Mouse (Mus musculus) heart, postnatal 25 days (tissue): ENCODE measurements at regions not wholly inside any gene's neighbourhood (a gene's known extent, or its start where the extent isn't known, plus 50 kb on each side); places are given as distances from the start of the nearest gene placed in this dataset.

Experiments
- DNase-seq: peaks from one replicate; pipeline ENCODE4 v3.0.0; 2022; ENCODE audit warnings: low spot score
- intact Hi-C: fragments of 180-260 bp; cut with DNase I; formaldehyde crosslinking; loops from one replicate; pipeline ENCODE4 v1.15.1; 2025

- intact Hi-C loops, result no loop called here
- DNase-seq, result no peak
Measured at GRCm38 (mm10) chr10:6053207-6053606, 131.0 kb upstream of the Rgs17 start.

GRCm38 (mm10) chr10:6043358-6043757 lies 121.2 kb upstream of the Rgs17 start:
- DNase-seq, result no peak
- intact Hi-C loops, result no loop called here

- DNase-seq, result no peak
- intact Hi-C loops, result loop anchor here (5.0 kb wide), 1 partner anchor 192 kb away; no protein-coding TSS in a partner anchor
Measured at GRCm38 (mm10) chr10:6039771-6040170, 117.6 kb upstream of the Rgs17 start.

GRCm38 (mm10) chr10:6035792-6036487 lies 113.7 kb upstream of the Rgs17 start:
- intact Hi-C loops, result loop anchor here (2.0 to 5.0 kb wide), 2 partner anchors 189 to 659 kb away; no protein-coding TSS in a partner anchor
- peak; percentile 15 for DNase-seq

GRCm38 (mm10) chr10:6032469-6032868 lies 110.3 kb upstream of the Rgs17 start:
- intact Hi-C loops, result no loop called here
- DNase-seq, result no peak

- intact Hi-C loops, result no loop called here
- DNase-seq, result no peak
Measured at GRCm38 (mm10) chr10:6027551-6027950, 105.4 kb upstream of the Rgs17 start.

GRCm38 (mm10) chr10:6026317-6026716 lies 104.1 kb upstream of the Rgs17 start:
- DNase-seq, result no peak
- intact Hi-C loops, result no loop called here

- intact Hi-C loops, result no loop called here
- DNase-seq, result no peak
Measured at GRCm38 (mm10) chr10:6022609-6023283, 100.5 kb upstream of the Rgs17 start.

GRCm38 (mm10) chr10:6020944-6021684 lies 98.9 kb upstream of the Rgs17 start:
- intact Hi-C loops, result no loop called here
- peak; percentile 34 for DNase-seq

- no peak for DNase-seq
- intact Hi-C loops, result no loop called here
Measured at GRCm38 (mm10) chr10:6013743-6014142, 91.5 kb upstream of the Rgs17 start.

GRCm38 (mm10) chr10:6011541-6011940 lies 89.3 kb upstream of the Rgs17 start:
- intact Hi-C loops, result no loop called here
- DNase-seq, result no peak

- intact Hi-C loops, result no loop called here
- no peak for DNase-seq
Measured at GRCm38 (mm10) chr10:6011029-6011428, 88.8 kb upstream of the Rgs17 start.

GRCm38 (mm10) chr10:6007238-6007972 lies 85.2 kb upstream of the Rgs17 start:
- no peak for DNase-seq
- intact Hi-C loops, result no loop called here

GRCm38 (mm10) chr10:5981433-5981832 lies 59.2 kb upstream of the Rgs17 start:
- intact Hi-C loops, result no loop called here
- no peak for DNase-seq

- intact Hi-C loops, result no loop called here
- DNase-seq, result no peak
Measured at GRCm38 (mm10) chr10:5978534-5978933, 56.3 kb upstream of the Rgs17 start.
